Mouse (Mus musculus) liver, embryonic 12.5 days (tissue): Measurements from ENCODE around the gene Chchd2. TPM values are rescaled to one million over a fixed set of nuclear protein-coding genes. Genes with fewer than 3 reads are reported as not detected.

Experiments used
- polyA plus RNA-seq: library from polyadenylated mRNA; unstranded; fragments of >200 nt; fragmentation: Nextera tagmentation; extraction: Ambion mirVana; gene quantifications from 2 replicates; pipeline ENCODE4 v1.2.1, GENCODE M21; 2016

The Chchd2 gene
- polyA plus RNA-seq, 1 experiment from 2014 or later, result 628 TPM

Other genes starting within 250 kb of the Chchd2 start
- 1.2 TPM in 2 replicates for gene Zfp11, start 217.4 kb downstream of the Chchd2 start, polyA plus RNA-seq
- gene Sept14, start 179.0 kb downstream of the Chchd2 start, polyA plus RNA-seq, result not detected in 2 replicates
- 139 and 145 TPM in 2 replicates for gene Mrps17, start 172.0 kb downstream of the Chchd2 start, polyA plus RNA-seq
- 32.8 and 36.9 TPM in 2 replicates for gene Nipsnap2, start 162.4 kb downstream of the Chchd2 start, polyA plus RNA-seq
- gene Psph, start 100.0 kb downstream of the Chchd2 start, polyA plus RNA-seq, result 88.0 and 88.7 TPM in 2 replicates
- 34.1 and 36.2 TPM in 2 replicates for gene Sumf2, start 40.5 kb downstream of the Chchd2 start, polyA plus RNA-seq
- gene Zbed5, start 8.3 kb upstream of the Chchd2 start, polyA plus RNA-seq, result 1.7 and 1.8 TPM in 2 replicates
- 0.23 TPM in 2 replicates for gene Phkg1, start 11.1 kb upstream of the Chchd2 start, polyA plus RNA-seq
- gene Nupr1l, start 21.1 kb upstream of the Chchd2 start, polyA plus RNA-seq, result 0.87 and 0.92 TPM in 2 replicates
- gene Vkorc1l1, start 54.5 kb upstream of the Chchd2 start, polyA plus RNA-seq, result 29.8 and 31.2 TPM in 2 replicates
- gene Gusb, start 115.6 kb upstream of the Chchd2 start, polyA plus RNA-seq, result 44.8 and 49.1 TPM in 2 replicates
- gene Asl, start 141.8 kb upstream of the Chchd2 start, polyA plus RNA-seq, result 39.1 and 41.1 TPM in 2 replicates
- 33.9 and 34.7 TPM in 2 replicates for gene Crcp, start 141.8 kb upstream of the Chchd2 start, polyA plus RNA-seq
- 37.1 and 37.2 TPM in 2 replicates for gene Tpst1, start 185.9 kb upstream of the Chchd2 start, polyA plus RNA-seq